In genomic region chr2:121956224-121957018, GRCm38 (mm10) we compare ENCODE assay signal across 8 mouse cellular contexts. TPM values are rescaled to one million over a fixed set of nuclear protein-coding genes. Genes with fewer than 3 reads are reported as not detected.
DNase-seq lines count a peak whose midpoint lies in the region; ATAC-seq lines count a peak whose summit lies in the region.

No protein-coding gene starts in this region.

- peak; percentile 98 for DNase-seq in NIH3T3 (ENCODE audit: low read depth)
- peak; percentile 98 to 99 for DNase-seq in cerebellum, postnatal 10 days
- DNase-seq in frontal cortex, postnatal 14 days (ENCODE audit: low spot score in 2 of 2), result peak; percentile 90 to 91
- peak; percentile 95 for DNase-seq in hindbrain, embryonic 14.5 days (ENCODE audit: low spot score)
- peak; percentile 95 to 97 for DNase-seq in layer of hippocampus, postnatal 36 days
- peak; percentile 95 for DNase-seq in lung, postnatal 36 days
- DNase-seq in retina, postnatal 1 day, result peak; percentile 98
- DNase-seq in urinary bladder, adult 18-20 months (ENCODE audit: low spot score in 2 of 2), result peak; percentile 92

- under 1% methylated on average over 47 of the region's 47 CpGs for WGBS in hindbrain, embryonic 14.5 days

- H3K4me1 ChIP-seq in hindbrain, embryonic 14.5 days (replicated peaks; ENCODE audit: control insufficient read depth, insufficient read depth, low read length), result peaks cover 22% of the 10 kb centered on the region

- H3K9ac ChIP-seq in hindbrain, embryonic 14.5 days, result peak overlapping the region; percentile 97

- H3K27ac ChIP-seq in hindbrain, embryonic 14.5 days, result peak overlapping the region; percentile 91

- H3K27me3 ChIP-seq in hindbrain, embryonic 14.5 days (ENCODE audit: control insufficient read depth, insufficient read depth, low read length), result no peaks in the 10 kb centered on the region

- no peaks in the 10 kb centered on the region for H3K9me3 ChIP-seq in hindbrain, embryonic 14.5 days (ENCODE audit: control insufficient read depth, low read length)

- peaks cover 9% of the 10 kb centered on the region for H3K36me3 ChIP-seq in hindbrain, embryonic 14.5 days (replicated peaks; ENCODE audit: control insufficient read depth, insufficient read depth)

- H3K4me2 ChIP-seq in hindbrain, embryonic 14.5 days (replicated peaks), result peak overlapping the region; percentile 91

- peak overlapping the region; percentile 96 for H3K4me3 ChIP-seq in hindbrain, embryonic 14.5 days (replicated peaks; ENCODE audit: low read length)

- ATAC-seq in hindbrain, embryonic 14.5 days (ENCODE audit: low FRiP score), result peak; percentile 94

RNA-seq across cellular contexts. Expression of gene Mageb3, which starts 0.5 kb away (rescaled TPM):
- polyA plus RNA-seq in hindbrain, embryonic 14.5 days (2014; fragmentation: Nextera tagmentation; extraction: Ambion mirVana), result 0.31 and 0.43 TPM in 2 replicates
- total RNA-seq in layer of hippocampus, postnatal 36 days (2021), result under 1 TPM; 0.22 to 0.30 TPM

RNA-seq across cellular contexts. Expression of gene Ctdspl2, which starts 0.6 kb away (rescaled TPM):
- polyA plus RNA-seq in hindbrain, embryonic 14.5 days (2014; fragmentation: Nextera tagmentation; extraction: Ambion mirVana), result 34.5 and 35.5 TPM in 2 replicates
- 10 to 100 TPM; 38.9 to 39.4 TPM for total RNA-seq in layer of hippocampus, postnatal 36 days (2021)

Comparison
In these comparisons a context has a peak if more than half of its experiments do, and no peak if none do; other contexts are left out.
1. Peak in every context shown above with its lines: DNase-seq, ATAC-seq, H3K4me3 ChIP-seq and H3K27ac ChIP-seq.